ENCODE assay signal across 26 mouse cellular contexts in the genomic region with DNA sequence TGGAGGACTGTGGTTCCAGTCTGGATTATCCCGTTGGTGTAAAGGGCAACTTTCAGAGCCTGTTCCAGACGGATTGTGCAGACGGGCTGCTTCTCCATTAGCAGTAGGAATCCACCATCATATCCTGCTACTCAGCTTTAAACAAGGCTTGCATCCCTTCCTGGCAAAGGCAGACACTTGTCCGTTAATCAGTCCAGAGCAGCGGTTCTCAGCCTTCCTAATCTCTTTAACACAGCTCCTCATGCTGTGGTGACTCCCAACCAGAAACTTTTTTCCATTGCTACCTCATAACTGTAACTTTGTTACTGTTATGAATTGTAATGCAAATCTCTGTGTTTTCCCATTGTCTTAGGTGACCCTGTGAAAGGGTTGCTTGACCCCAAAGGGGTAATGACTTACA. TPM values are rescaled to one million over a fixed set of nuclear protein-coding genes. Genes with fewer than 3 reads are reported as not detected.
DNase-seq lines count a peak whose midpoint lies in the region; ATAC-seq and TF ChIP-seq lines count a peak whose summit lies in the region.
"Had no signal": no experiment of that assay in that cellular context is flagged by ENCODE, and none has a peak within 500 bp of the region (broad histone marks: within the 10 kb centered on the region; RNA-seq: fewer than 3 reads in every experiment).

No protein-coding gene starts in this region.

- ATAC-seq in G1E (ENCODE audit: extremely low read depth, insufficient number of reproducible peaks, low FRiP score, poor library complexity, severe bottlenecking) = peak; percentile 46; the same call in 1 of the 2 replicates
- ATAC-seq in liver, embryonic 16.5 days (ENCODE audit: low read depth) = peak; percentile 83
- ATAC-seq: forebrain, embryonic 14.5 days; intestine, postnatal 0 days; midbrain, embryonic 16.5 days had no signal

- 23% methylated on average over 5 of the region's 5 CpGs for WGBS in liver, embryonic 16.5 days (ENCODE audit: insufficient replicate concordance)

- no peak overlapping the region; the same call in 1 of the 2 replicates for H3K4me3 ChIP-seq in G1E (ENCODE audit: low read depth, low read length)
- H3K4me3 ChIP-seq in liver, embryonic 16.5 days (ENCODE audit: low read depth, low read length) = no peak overlapping the region
- H3K4me3 ChIP-seq: embryonic facial prominence, embryonic 12.5 days; gastrocnemius, adult 2 months; heart, embryonic 10.5 days; lung, embryonic 15.5 days; midbrain, embryonic 10.5 days; myocyte; neural tube, embryonic 13.5 days had no signal

- H3K27me3 ChIP-seq in G1E (ENCODE audit: insufficient read depth, low read length) = peaks cover 28% of the 10 kb centered on the region
- peaks cover 12% of the 10 kb centered on the region for H3K27me3 ChIP-seq in liver, embryonic 16.5 days (ENCODE audit: control insufficient read depth, insufficient read depth, low read depth, low read length)

- DNase-seq in G1E (ENCODE audit: low spot score) = no peak
- peak; percentile 59 for DNase-seq in c-Kit-positive CD71-positive TER-119-negative erythroid progenitor cells, embryonic 14.5 days (ENCODE audit: low read depth)
- peak; percentile 49 for DNase-seq in liver
- no peak for DNase-seq in retina, embryonic 14.5 days (ENCODE audit: low spot score)
- no peak for DNase-seq in layer of hippocampus, postnatal 25 days (ENCODE audit: extremely low spot score in 1 of 2, low spot score in 1 of 2)
- DNase-seq in right cerebral cortex, postnatal 36 days (ENCODE audit: low spot score in 2 of 2) = no peak
- DNase-seq: adrenal gland, postnatal 14 days; cerebellum, adult 11 months; cerebellum, postnatal 10 days; gastrocnemius, adult 2 months; kidney, postnatal 36 days; lung, postnatal 4 days; thymus, adult 18-20 months had no signal

- no peak overlapping the region for H3K27ac ChIP-seq in liver, embryonic 16.5 days (ENCODE audit: low read length)
- H3K27ac ChIP-seq: embryonic facial prominence, embryonic 12.5 days; gastrocnemius, adult 2 months; heart, embryonic 10.5 days; lung, embryonic 15.5 days; midbrain, embryonic 10.5 days; neural tube, embryonic 13.5 days had no signal

- no peaks in the 10 kb centered on the region for H3K36me3 ChIP-seq in G1E (replicated peaks)
- no peaks in the 10 kb centered on the region for H3K36me3 ChIP-seq in liver, embryonic 16.5 days (ENCODE audit: control insufficient read depth, insufficient read depth)
- H3K36me3 ChIP-seq: embryonic facial prominence, embryonic 12.5 days; heart, embryonic 10.5 days; lung, embryonic 15.5 days; midbrain, embryonic 10.5 days had no signal

- no peak for TF ChIP-seq CTCF in G1E (IDR thresholded peaks at IDR 0.05; ENCODE audit: low read depth, low read length)

- no peak overlapping the region for H3K9ac ChIP-seq in liver, embryonic 16.5 days (ENCODE audit: low read depth, low read length)
- H3K9ac ChIP-seq: embryonic facial prominence, embryonic 12.5 days; lung, embryonic 15.5 days; neural tube, embryonic 13.5 days had no signal

- H3K9me3 ChIP-seq in G1E (replicated peaks) = peaks cover 3% of the 10 kb centered on the region; the same call in 1 of the 2 replicates
- H3K9me3 ChIP-seq in liver, embryonic 16.5 days (replicated peaks; ENCODE audit: control insufficient read depth, low read length) = no peaks in the 10 kb centered on the region
- H3K9me3 ChIP-seq: embryonic facial prominence, embryonic 12.5 days; heart, embryonic 10.5 days; lung, embryonic 15.5 days; midbrain, embryonic 10.5 days; neural tube, embryonic 13.5 days had no signal

- H3K4me1 ChIP-seq in G1E (ENCODE audit: insufficient read depth, low read depth, low read length) = peaks cover 32% of the 10 kb centered on the region
- H3K4me1 ChIP-seq in liver, embryonic 16.5 days (ENCODE audit: control insufficient read depth, low read depth, low read length) = peaks cover 4% of the 10 kb centered on the region; the same call in 1 of the 2 replicates

- peak overlapping the region; percentile 10 for H3K4me2 ChIP-seq in liver, embryonic 16.5 days (ENCODE audit: low read depth, low read length)
- H3K4me2 ChIP-seq: embryonic facial prominence, embryonic 12.5 days; lung, embryonic 15.5 days; neural tube, embryonic 13.5 days had no signal

RNA-seq across cellular contexts. Expression of gene Slc45a1, which starts 2.6 kb away (rescaled TPM):
- not detected in 2 replicates for total RNA-seq in G1E (2014; fragmentation: Nextera tagmentation)
- total RNA-seq in G1E (2017) = 0.22 TPM in 1 of 2 replicates, not detected in the other
- polyA plus RNA-seq in G1E (2012) = not detected in 2 replicates
- polyA plus RNA-seq in liver, embryonic 16.5 days (2015; fragmentation: Nextera tagmentation; extraction: Ambion mirVana) = not detected in 2 replicates
- 10 to 100 TPM; 35.6 to 39.5 TPM for total RNA-seq in layer of hippocampus, postnatal 25 days (2021)
- total RNA-seq: gastrocnemius, adult 2 months; gastrocnemius, postnatal 4 days had no signal
- polyA plus RNA-seq: heart, postnatal 0 days; kidney, embryonic 14.5 days; myocyte had no signal

Comparison
In these comparisons a context has a peak if more than half of its experiments do, and no peak if none do; other contexts are left out.
1. DNase-seq: peak in c-Kit-positive CD71-positive TER-119-negative erythroid progenitor cells, embryonic 14.5 days (single experiment) and liver (single experiment); none in G1E (single experiment), retina, embryonic 14.5 days (single experiment), layer of hippocampus, postnatal 25 days (0 of 2) and right cerebral cortex, postnatal 36 days (0 of 2).
2. RNA of gene Slc45a1, which starts 2.6 kb away (total RNA-seq): 35.6 to 39.5 TPM in layer of hippocampus, postnatal 25 days; 0.22 TPM in G1E; every median in the first group is over 10 times any median in the second.